Comparison of ENCODE assay signal across 8 mouse cellular contexts in genomic region chr10:31445291-31446124, GRCm38 (mm10). TPM values are rescaled to one million over a fixed set of nuclear protein-coding genes. Genes with fewer than 3 reads are reported as not detected.
A peak's percentile ranks its signal among the peaks of the same experiment; 100 is the strongest.
DNase-seq lines count a peak whose midpoint lies in the region; TF ChIP-seq lines count a peak whose summit lies in the region.

TSS of gene Tpd52l1 (minus strand) at chr10:31445958.

- peak; percentile 63 for TF ChIP-seq CTCF in cortical plate, adult 2 months (IDR thresholded peaks at IDR 0.05; ENCODE audit: extremely low read depth, insufficient read depth, low read length)
- TF ChIP-seq CTCF in left cerebral cortex, adult 2 months (IDR thresholded peaks at IDR 0.05), result peak; percentile 89

- no peaks in the 10 kb centered on the region for H3K4me1 ChIP-seq in cortical plate, adult 2 months (ENCODE audit: control insufficient read depth, insufficient read depth, low read length)

- intact Hi-C loops in gastrocnemius, postnatal 14 days (cut with DNase I; ENCODE audit: low total_unique reads), result loop anchor here (10.0 kb wide), 1 partner anchor 621 kb away; no protein-coding TSS in a partner anchor
- intact Hi-C loops in left cerebral cortex, adult 2 months (cut with DNase I), result loop anchor here (2.0 to 5.0 kb wide), 2 partner anchors 133 to 618 kb away; partner anchors contain the start of gene Hddc2

- TF ChIP-seq POLR2A in cortical plate, adult 2 months (IDR thresholded peaks at IDR 0.05; ENCODE audit: extremely low read depth, insufficient read depth, low read length), result no peak

- no peak within 1 kb of the TSS for H3K27ac ChIP-seq in cortical plate, adult 2 months (ENCODE audit: insufficient read depth, low read length)
- peak within 1 kb of the TSS; percentile 68 for H3K27ac ChIP-seq in left cerebral cortex, adult 2 months

- DNase-seq in adrenal gland, adult 2 months, result peak; percentile 94
- peak; percentile 85 for DNase-seq in gastrocnemius, postnatal 14 days
- DNase-seq in hindlimb bud, embryonic 11.5 days (ENCODE audit: extremely low spot score, low read depth, low spot score), result peak; percentile 39
- DNase-seq in left cerebral cortex, adult 2 months (ENCODE audit: extremely low spot score in 1 of 2, low spot score in 2 of 2), result peak; percentile 88 to 89
- peak; percentile 87 to 89 for DNase-seq in lung, postnatal 4 days
- DNase-seq in right cerebral cortex, adult 2 months (ENCODE audit: low spot score in 2 of 2), result peak; percentile 82 to 86
- DNase-seq in urinary bladder, postnatal 36 days (ENCODE audit: low spot score in 2 of 2), result peak; percentile 68 to 80

- H3K4me3 ChIP-seq in cortical plate, adult 2 months (ENCODE audit: insufficient read depth, low read length), result peak within 1 kb of the TSS; percentile 53
- H3K4me3 ChIP-seq in left cerebral cortex, adult 2 months, result peak within 1 kb of the TSS; percentile 63

RNA-seq across cellular contexts. Expression of gene Tpd52l1, which starts in this region (rescaled TPM):
- total RNA-seq in adrenal gland, adult 2 months (2021), result 10 to 100 TPM; 41.7 to 43.3 TPM
- polyA plus RNA-seq in adrenal gland, adult 2 months (2012; rRNA removed), result 11.4 and 14.5 TPM in 2 replicates
- 36.4 and 41.8 TPM in 2 replicates for polyA plus RNA-seq in cortical plate, adult 2 months (2012; rRNA removed)
- total RNA-seq in gastrocnemius, postnatal 14 days (2021), result 10 to 100 TPM; 16.8 to 21.0 TPM
- 10 to 100 TPM; 22.0 to 27.9 TPM for total RNA-seq in left cerebral cortex, adult 2 months (2021)

Comparison
In these comparisons a context has a peak if more than half of its experiments do, and no peak if none do; other contexts are left out.
1. DNase-seq: peak in every context shown above with its lines; median percentile 94 in adrenal gland, adult 2 months; 88 in left cerebral cortex, adult 2 months; 88 in lung, postnatal 4 days; 85 in gastrocnemius, postnatal 14 days; 84 in right cerebral cortex, adult 2 months; 74 in urinary bladder, postnatal 36 days; 39 in hindlimb bud, embryonic 11.5 days.